Mouse (Mus musculus) embryonic facial prominence, embryonic 15.5 days (tissue): Measurements from ENCODE around the gene Abcc5. TPM values are rescaled to one million over a fixed set of nuclear protein-coding genes. Genes with fewer than 3 reads are reported as not detected.
"Not testable (repeated sequence)": the region's sequence is repeated elsewhere in the genome, so short reads cannot be mapped to it uniquely, and the experiment has no call there.

Experiments used
- ATAC-seq: fragments of 200-750 bp; cut with Nextera tagmentation; 2 replicates; pipeline ENCODE4 v1.8.0; 2017; ENCODE audit warnings: low read depth, moderate TSS enrichment; ENCODE audit not compliant: insufficient number of reproducible peaks, low FRiP score, low TSS enrichment
- H3K27ac ChIP-seq: fragments of 300-500 bp; sonication (generic); replicated peaks from 2 replicates; pipeline ENCODE4 v1.5.1; 2015; ENCODE audit warnings: mild to moderate bottlenecking, inconsistent platforms
- H3K27me3 ChIP-seq: fragments of 300-500 bp; sonication (generic); 2 replicates; pipeline ENCODE4 v1.6.1; 2015; ENCODE audit warnings: inconsistent platforms
- H3K36me3 ChIP-seq: fragments of 300-500 bp; sonication (generic); 2 replicates; pipeline ENCODE4 v1.6.1; 2015; ENCODE audit warnings: mild to moderate bottlenecking, inconsistent platforms
- H3K4me1 ChIP-seq: fragments of 300-500 bp; sonication (generic); 2 replicates; pipeline ENCODE4 v1.6.1; 2015; ENCODE audit warnings: inconsistent platforms
- H3K4me2 ChIP-seq: fragments of 300-500 bp; sonication (generic); replicated peaks from 2 replicates; pipeline ENCODE4 v1.6.1; 2015; ENCODE audit warnings: mild to moderate bottlenecking, inconsistent platforms
- H3K4me3 ChIP-seq: fragments of 300-500 bp; sonication (generic); replicated peaks from 2 replicates; pipeline ENCODE4 v1.5.1; 2015; ENCODE audit warnings: mild to moderate bottlenecking, inconsistent platforms
- H3K9ac ChIP-seq: fragments of 300-500 bp; sonication (generic); 2 replicates; pipeline ENCODE4 v1.6.1; 2015; ENCODE audit warnings: inconsistent platforms
- H3K9me3 ChIP-seq: fragments of 300-500 bp; sonication (generic); replicated peaks from 2 replicates; pipeline ENCODE4 v1.6.1; 2016; ENCODE audit warnings: inconsistent platforms
- WGBS: fragments of 180-500 bp; shearing (Covaris S2); methylation state at CpG from one replicate; pipeline ENCODE4 v1.1.7; 2015; 5-methylcytosine and 5-hydroxymethylcytosine counted together
- polyA plus RNA-seq: library from polyadenylated mRNA; unstranded; fragments of >200 nt; fragmentation: Nextera tagmentation; extraction: Ambion mirVana; gene quantifications from 2 replicates; pipeline ENCODE4 v1.2.1, GENCODE M21; 2015

The Abcc5 gene
- polyA plus RNA-seq, 1 experiment from 2014 or later = 67.0 TPM

- Histone ChIP-seq H3K36me3 (peaks cover 57% of the 10 kb centered on the region), H3K27me3 (no peaks in the 10 kb centered on the region), H3K9ac (no peak overlapping the region), H3K9me3 (no peaks in the 10 kb centered on the region), H3K4me1 (no peaks in the 10 kb centered on the region), H3K27ac (no peak overlapping the region), H3K4me2 (no peak overlapping the region), H3K4me3 (no peak overlapping the region)
- WGBS = 86% methylated on average over 10 of the region's 10 CpGs
- no peak for ATAC-seq
These were observed 29.3 kb downstream of the Abcc5 start for GRCm38 (mm10) chr16:20396851-20397250.

GRCm38 (mm10) chr16:20395216-20395907 lies 30.8 kb downstream of the Abcc5 start:
- 87% methylated on average over 11 of the region's 11 CpGs for WGBS
- Histone ChIP-seq H3K36me3 (peaks cover 63% of the 10 kb centered on the region), H3K4me2 (no peak overlapping the region), H3K9me3 (no peaks in the 10 kb centered on the region), H3K27me3 (no peaks in the 10 kb centered on the region), H3K27ac (no peak overlapping the region), H3K4me3 (no peak overlapping the region), H3K4me1 (no peaks in the 10 kb centered on the region), H3K9ac (no peak overlapping the region)
- ATAC-seq = no peak

- ATAC-seq = no peak
- H3K4me1 ChIP-seq = no peaks in the 10 kb centered on the region
- no peaks in the 10 kb centered on the region for H3K27me3 ChIP-seq
- WGBS = 74% methylated on average over 3 of the region's 3 CpGs
- peaks cover 68% of the 10 kb centered on the region for H3K36me3 ChIP-seq
- H3K27ac ChIP-seq = no peak overlapping the region
- H3K4me2 ChIP-seq = no peak overlapping the region
- no peaks in the 10 kb centered on the region for H3K9me3 ChIP-seq
- H3K9ac ChIP-seq = no peak overlapping the region
- H3K4me3 ChIP-seq = no peak overlapping the region
These were observed 34.4 kb downstream of the Abcc5 start for GRCm38 (mm10) chr16:20391753-20392152.

GRCm38 (mm10) chr16:20390233-20390632 lies 36.0 kb downstream of the Abcc5 start:
- Histone ChIP-seq H3K9ac (no peak overlapping the region), H3K27me3 (no peaks in the 10 kb centered on the region), H3K4me3 (no peak overlapping the region), H3K4me2 (no peak overlapping the region), H3K9me3 (no peaks in the 10 kb centered on the region), H3K4me1 (no peaks in the 10 kb centered on the region), H3K27ac (no peak overlapping the region), H3K36me3 (peaks cover 61% of the 10 kb centered on the region)
- ATAC-seq = no peak
- WGBS = 65% methylated on average over 6 of the region's 6 CpGs

GRCm38 (mm10) chr16:20381031-20381430 lies 45.2 kb downstream of the Abcc5 start:
- no peaks in the 10 kb centered on the region for H3K9me3 ChIP-seq
- no peak overlapping the region for H3K4me2 ChIP-seq
- 80% methylated on average over 5 of the region's 5 CpGs for WGBS
- no peaks in the 10 kb centered on the region for H3K27me3 ChIP-seq
- no peak overlapping the region for H3K4me3 ChIP-seq
- ATAC-seq = no peak
- H3K36me3 ChIP-seq = peaks cover 28% of the 10 kb centered on the region
- H3K27ac ChIP-seq = no peak overlapping the region
- H3K4me1 ChIP-seq = no peaks in the 10 kb centered on the region
- no peak overlapping the region for H3K9ac ChIP-seq

GRCm38 (mm10) chr16:20375341-20375740 lies 50.9 kb downstream of the Abcc5 start:
- Histone ChIP-seq H3K9me3 (no peaks in the 10 kb centered on the region), H3K36me3 (peaks cover 52% of the 10 kb centered on the region), H3K27ac (no peak overlapping the region), H3K4me3 (no peak overlapping the region), H3K4me2 (no peak overlapping the region), H3K27me3 (no peaks in the 10 kb centered on the region), H3K9ac (no peak overlapping the region), H3K4me1 (no peaks in the 10 kb centered on the region)
- no peak for ATAC-seq
- WGBS = 88% methylated on average over 5 of the region's 5 CpGs

GRCm38 (mm10) chr16:20371731-20372130 lies 54.5 kb downstream of the Abcc5 start:
- peaks cover 75% of the 10 kb centered on the region for H3K36me3 ChIP-seq
- H3K9ac ChIP-seq = no peak overlapping the region
- no peaks in the 10 kb centered on the region for H3K9me3 ChIP-seq
- WGBS = 75% methylated on average over 4 of the region's 4 CpGs
- no peaks in the 10 kb centered on the region for H3K4me1 ChIP-seq
- no peak overlapping the region for H3K4me2 ChIP-seq
- no peak overlapping the region for H3K27ac ChIP-seq
- no peak overlapping the region for H3K4me3 ChIP-seq
- no peak for ATAC-seq
- H3K27me3 ChIP-seq = no peaks in the 10 kb centered on the region

- H3K4me1 ChIP-seq = no peaks in the 10 kb centered on the region
- no peak overlapping the region for H3K27ac ChIP-seq
- peaks cover 80% of the 10 kb centered on the region for H3K36me3 ChIP-seq
- H3K9me3 ChIP-seq = no peaks in the 10 kb centered on the region
- no peak for ATAC-seq
- no peak overlapping the region for H3K9ac ChIP-seq
- 89% methylated on average over 9 of the region's 9 CpGs for WGBS
- no peak overlapping the region for H3K4me3 ChIP-seq
- H3K4me2 ChIP-seq = no peak overlapping the region
- no peaks in the 10 kb centered on the region for H3K27me3 ChIP-seq
These were observed 58.0 kb downstream of the Abcc5 start for GRCm38 (mm10) chr16:20368221-20368620.

GRCm38 (mm10) chr16:20362121-20362520 lies 64.1 kb downstream of the Abcc5 start:
- no peaks in the 10 kb centered on the region for H3K27me3 ChIP-seq
- no peaks in the 10 kb centered on the region for H3K4me1 ChIP-seq
- no peaks in the 10 kb centered on the region for H3K9me3 ChIP-seq
- WGBS = 87% methylated on average over 11 of the region's 11 CpGs
- no peak overlapping the region for H3K4me2 ChIP-seq
- no peak overlapping the region for H3K4me3 ChIP-seq
- ATAC-seq = no peak
- H3K36me3 ChIP-seq = peaks cover 83% of the 10 kb centered on the region
- no peak overlapping the region for H3K27ac ChIP-seq
- H3K9ac ChIP-seq = no peak overlapping the region

GRCm38 (mm10) chr16:20361496-20361895 lies 64.7 kb downstream of the Abcc5 start:
- not testable (repeated sequence) for H3K9me3 ChIP-seq, ATAC-seq, H3K4me2 ChIP-seq, H3K27ac ChIP-seq, H3K4me1 ChIP-seq, H3K27me3 ChIP-seq, H3K9ac ChIP-seq, H3K4me3 ChIP-seq
- 94% methylated on average over 3 of the region's 3 CpGs for WGBS
- H3K36me3 ChIP-seq = peaks cover 81% of the 10 kb centered on the region

GRCm38 (mm10) chr16:20359643-20360295 lies 66.4 kb downstream of the Abcc5 start:
- Histone ChIP-seq H3K4me2 (no peak overlapping the region), H3K4me3 (no peak overlapping the region), H3K27me3 (no peaks in the 10 kb centered on the region), H3K27ac (no peak overlapping the region), H3K9me3 (no peaks in the 10 kb centered on the region), H3K9ac (no peak overlapping the region), H3K36me3 (peaks cover 67% of the 10 kb centered on the region), H3K4me1 (no peaks in the 10 kb centered on the region)
- no peak for ATAC-seq
- 83% methylated on average over 9 of the region's 9 CpGs for WGBS

GRCm38 (mm10) chr16:20357837-20358236 lies 68.4 kb downstream of the Abcc5 start:
- no peak overlapping the region for H3K4me2 ChIP-seq
- H3K4me3 ChIP-seq = no peak overlapping the region
- no peak overlapping the region for H3K27ac ChIP-seq
- H3K4me1 ChIP-seq = no peaks in the 10 kb centered on the region
- no peak overlapping the region for H3K9ac ChIP-seq
- no peak for ATAC-seq
- 96% methylated on average over 5 of the region's 5 CpGs for WGBS
- no peaks in the 10 kb centered on the region for H3K27me3 ChIP-seq
- no peaks in the 10 kb centered on the region for H3K9me3 ChIP-seq
- peaks cover 58% of the 10 kb centered on the region for H3K36me3 ChIP-seq
